Mouse (Mus musculus): ENCODE results near the gene Sult6b1.

The Sult6b1 gene

DNA sequence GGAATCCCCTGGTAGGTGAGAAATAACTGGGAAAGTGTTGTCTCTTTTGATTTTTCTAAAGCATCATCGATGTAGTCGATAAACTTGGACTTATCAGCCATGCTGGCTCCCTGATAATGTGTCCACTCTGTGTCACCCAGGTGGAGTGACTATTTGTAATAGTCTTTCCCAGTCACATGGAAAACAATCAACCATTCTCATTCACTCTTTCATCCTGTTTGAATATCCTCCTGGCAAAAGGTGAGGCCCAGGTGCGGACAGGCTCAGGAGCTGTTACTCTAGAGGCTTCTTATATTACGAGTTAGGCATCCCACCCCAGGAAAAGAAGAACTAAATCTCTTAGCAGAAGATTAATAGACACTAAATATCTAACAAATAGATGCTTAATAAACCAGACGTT is at the start of gene Sult6b1:
Sult6b1 (minus strand) TSS at position 101 of the 400 bp plus-strand sequence.
- no peak for DNase-seq

DNA sequence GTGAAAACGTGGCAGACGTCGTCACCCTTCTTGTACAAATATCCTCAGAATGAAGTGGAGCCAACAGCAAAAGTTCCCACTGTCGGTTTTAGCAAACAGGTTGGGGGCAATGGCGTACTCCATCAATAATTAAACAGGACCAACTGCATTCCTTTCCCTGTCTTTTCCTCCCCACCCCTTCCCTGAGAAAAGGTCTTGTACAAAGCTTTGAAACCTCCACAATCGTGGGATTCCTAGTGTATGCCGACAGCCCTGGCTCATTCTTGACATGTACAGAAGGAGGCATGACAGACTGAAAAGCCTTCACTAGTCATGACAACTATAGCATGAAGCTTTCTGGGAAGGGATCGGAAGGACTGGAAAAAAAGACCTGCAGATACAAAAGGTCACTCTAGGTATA is 46.4 kb upstream of the Sult6b1 start:
- DNase-seq = peak; percentile 16

DNA sequence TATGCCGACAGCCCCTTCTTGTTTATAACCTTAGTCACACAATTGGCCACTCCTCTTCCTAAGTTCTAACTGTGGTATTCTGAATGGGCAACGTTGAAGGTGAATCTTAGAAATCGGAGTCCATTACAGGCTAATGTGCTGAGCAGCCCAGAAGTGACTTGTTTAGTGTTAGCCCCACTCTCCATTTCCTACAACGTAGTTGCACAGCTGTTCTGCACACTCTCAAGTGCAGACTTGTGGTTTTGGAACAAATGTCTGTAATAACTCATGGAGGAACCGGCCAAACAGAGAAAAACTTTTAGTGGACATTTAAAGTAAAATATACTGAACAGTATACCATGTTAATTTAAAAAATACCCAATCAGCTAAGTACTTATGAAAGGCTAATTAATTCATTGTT is 45.3 kb upstream of the Sult6b1 start:
- DNase-seq = no peak

DNA sequence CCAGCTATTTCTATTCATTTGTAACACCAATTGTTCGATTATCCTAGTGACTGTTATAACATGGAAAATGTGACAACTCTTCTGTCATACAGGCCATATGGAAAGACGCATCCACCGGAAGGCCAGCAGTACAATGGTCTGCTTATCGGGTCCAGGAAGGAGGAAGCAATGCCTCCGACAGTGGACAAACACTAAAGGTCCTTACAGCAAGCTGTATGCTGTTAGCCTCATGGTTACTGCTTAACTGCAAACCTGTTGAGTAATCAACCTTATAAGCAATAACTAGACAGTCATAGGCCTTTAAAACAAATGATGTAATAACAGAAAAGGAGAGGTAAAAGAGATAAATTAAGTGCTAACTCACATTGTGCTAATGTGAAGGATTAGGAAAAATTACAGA is 44.4 kb upstream of the Sult6b1 start:
- no peak for DNase-seq

DNA sequence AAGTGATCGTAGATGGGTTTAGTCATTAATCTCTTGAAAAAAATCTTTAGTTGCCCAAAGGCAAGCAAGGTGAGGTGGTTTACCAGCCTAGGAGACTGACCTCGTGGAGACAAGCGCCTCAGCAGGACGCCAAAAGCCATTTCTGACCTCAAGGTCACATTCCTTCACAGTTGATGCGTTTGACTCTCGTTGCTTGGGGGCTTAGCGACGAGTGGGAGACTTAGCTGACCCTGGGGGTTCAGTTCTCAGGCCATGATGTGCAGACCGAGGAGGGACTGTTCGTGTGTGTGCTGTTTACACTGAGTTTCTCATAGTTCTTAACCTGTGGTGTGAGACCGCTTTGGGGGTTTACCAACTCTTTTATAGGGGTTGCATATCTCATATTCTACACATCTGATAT is 35.8 kb upstream of the Sult6b1 start:
- no peak for DNase-seq

DNA sequence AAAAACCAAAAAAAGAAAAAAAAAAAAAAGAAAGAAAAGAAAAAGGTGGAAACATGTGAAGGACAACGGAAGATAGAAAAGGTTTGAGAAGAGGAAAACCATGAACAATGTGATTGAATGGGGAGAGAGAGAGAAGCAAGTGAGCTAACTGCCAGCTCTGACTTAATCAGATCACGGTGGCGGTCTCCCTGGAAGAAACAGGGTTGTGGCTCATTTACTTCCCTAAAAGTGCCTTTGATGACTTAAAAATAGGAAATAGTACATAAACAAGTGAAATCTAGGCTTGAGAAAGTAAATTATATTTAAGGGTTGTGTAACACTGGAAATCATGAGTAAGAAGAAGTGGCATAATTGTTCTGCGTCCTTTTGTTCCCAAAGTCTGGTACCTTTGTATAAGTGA is 32.1 kb upstream of the Sult6b1 start:
- DNase-seq = peak; percentile 37

DNA sequence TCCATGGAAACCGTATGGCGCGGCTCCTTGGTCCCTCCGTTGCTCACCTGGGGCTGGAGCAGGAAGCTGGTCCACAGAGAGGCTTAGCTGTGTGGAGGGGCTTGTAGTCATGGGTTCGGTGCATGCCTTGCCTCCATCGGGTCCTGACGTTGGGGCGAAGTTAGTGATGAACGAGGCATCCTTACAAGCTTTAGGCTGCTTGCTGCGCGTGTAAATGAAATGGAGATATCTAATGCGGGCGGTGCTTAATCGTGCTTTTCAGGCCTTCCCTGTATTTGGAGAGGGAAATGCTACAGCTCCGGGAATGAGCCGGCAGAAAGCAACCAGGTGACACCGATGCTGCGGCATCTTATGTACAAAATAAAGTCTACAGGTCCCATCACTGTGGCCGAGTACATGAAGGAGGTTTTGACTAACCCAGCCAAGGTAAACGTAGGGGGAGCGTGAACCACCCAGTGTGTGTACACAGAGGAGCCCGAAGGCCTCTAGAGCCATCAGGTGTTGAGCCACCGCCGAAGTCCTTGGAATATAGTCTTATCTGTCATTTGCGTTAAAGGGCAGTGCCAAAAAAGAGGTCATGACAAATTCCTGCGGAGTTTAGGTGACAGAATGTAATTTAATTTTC is 30.5 kb upstream of the Sult6b1 start:
- no peak for DNase-seq

DNA sequence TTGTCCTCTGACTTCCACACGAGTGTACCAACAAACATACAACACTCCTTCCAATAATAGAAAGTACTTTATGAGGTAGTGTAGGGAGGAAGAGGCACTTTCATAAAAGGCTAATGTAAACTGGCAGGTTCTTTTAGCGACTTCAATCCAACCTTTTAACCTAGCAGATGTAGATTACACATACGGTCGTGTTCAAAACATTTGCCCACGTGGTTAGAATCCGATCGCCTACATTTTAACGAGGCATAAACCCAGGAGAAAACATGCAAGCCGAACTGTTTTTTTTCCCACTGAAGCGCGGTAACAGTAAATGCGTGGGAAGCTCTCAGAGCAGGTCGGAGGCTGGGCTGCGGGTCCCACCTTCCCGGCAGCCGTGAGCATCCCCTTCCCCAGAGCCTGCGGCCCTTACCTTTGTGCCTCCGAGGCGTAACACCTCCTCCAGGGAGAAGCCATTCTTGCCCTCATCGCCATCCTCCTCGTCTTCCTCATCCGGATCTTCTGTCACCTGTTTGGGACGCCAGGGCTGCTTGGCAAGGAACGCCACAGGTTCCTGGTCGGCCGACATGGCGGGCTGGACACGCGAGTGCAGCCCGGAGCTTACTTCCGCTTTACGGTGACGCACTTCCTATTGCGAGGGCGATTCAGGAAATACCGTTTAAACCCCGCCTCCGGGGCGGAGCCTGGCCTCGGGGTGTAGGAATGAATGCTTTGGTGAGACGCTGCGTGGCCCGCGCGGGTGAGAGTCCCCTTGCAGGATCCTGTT is 29.9 kb upstream of the Sult6b1 start, which contains the start of the genes Cebpz and Ndufaf7:
Cebpz (minus strand) TSS at position 601 of the 763 bp plus-strand sequence.
Ndufaf7 (plus strand) TSS at position 671 of the 763 bp plus-strand sequence.
- DNase-seq = peak; percentile 99

DNA sequence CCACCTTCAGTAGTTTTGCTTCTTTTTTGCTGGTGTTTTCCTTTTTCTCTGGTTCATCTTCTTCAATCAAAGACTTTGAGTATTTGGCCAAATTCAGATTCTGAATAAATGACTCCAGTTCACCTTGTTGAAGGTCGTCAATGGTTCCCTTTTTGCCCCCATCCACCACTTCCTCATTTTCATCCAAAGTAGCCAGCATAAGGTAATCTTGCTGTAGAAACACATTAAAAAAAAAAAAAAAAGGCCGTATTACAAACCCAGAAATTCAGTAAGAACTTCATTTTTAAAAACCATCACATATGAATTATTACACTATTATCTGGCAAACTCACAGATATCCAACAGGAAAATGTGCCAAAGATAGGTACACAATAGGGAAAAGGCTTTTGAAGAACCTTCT is 29.1 kb upstream of the Sult6b1 start:
- no peak for DNase-seq

DNA sequence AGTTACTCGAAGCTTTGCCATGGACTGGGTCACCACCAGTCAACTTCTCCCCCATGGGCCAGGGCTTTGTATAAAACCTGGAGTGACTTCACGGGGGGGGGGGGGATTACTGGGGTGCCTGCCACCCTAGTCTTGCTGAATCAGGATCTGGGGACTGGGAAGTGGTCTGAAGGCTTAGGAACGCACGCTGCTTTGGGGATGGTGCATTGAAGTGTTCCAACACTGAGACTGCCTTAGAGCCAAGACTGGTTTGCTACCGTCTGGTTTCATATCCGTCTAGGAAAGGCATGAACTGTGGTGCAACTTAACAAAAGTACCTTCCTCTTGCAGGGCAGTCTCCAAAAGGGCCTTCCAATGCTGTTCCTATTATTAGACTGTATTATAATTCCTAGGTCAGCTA is 10.9 kb upstream of the Sult6b1 start:
- no peak for DNase-seq

DNA sequence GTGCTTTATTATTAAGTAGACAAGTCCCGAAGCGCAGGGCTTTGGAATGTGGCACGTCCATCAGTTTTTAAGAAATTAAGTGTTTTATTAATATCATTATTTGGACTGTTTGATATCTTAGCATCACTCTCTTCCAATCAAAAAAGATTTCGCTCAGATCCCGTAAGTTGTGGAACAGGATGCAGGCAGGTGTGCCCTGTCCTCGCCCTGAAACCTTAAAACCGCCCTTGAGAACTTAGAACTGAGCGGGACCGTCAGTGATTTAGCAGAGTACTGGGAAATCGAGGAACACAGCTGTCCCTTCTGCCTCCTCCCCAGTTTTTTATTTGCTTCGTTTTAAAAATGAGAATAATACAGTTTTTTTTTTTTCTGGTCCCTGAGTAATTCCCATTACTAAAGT is 10.1 kb upstream of the Sult6b1 start:
- no peak for DNase-seq

DNA sequence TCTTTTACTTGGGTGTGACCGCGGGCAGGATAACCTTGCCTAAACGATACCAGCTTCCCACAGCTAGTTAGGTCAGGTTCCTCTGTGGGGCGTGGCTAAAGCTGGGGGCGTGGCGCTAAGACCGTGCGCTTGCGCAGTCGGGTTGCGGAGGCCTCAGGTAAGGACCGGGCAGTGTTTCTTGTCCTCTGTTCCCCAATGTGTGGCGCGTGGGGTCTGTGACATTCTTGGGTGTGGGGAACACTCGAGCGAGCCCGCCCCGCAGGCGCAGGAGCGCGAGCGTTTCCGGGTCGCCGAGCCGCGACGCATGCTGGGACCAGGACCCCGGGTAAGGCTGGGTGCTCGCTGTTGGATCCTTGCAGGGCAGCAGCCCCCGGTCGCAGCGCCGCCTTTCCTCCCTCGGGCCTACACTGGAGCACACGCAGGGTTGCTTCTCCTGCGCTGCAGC is 9.6 kb upstream of the Sult6b1 start, which contains the start of gene Cebpzos:
Cebpzos (plus strand) TSS at position 132 of the 445 bp plus-strand sequence.
- DNase-seq = peak; percentile 92

DNA sequence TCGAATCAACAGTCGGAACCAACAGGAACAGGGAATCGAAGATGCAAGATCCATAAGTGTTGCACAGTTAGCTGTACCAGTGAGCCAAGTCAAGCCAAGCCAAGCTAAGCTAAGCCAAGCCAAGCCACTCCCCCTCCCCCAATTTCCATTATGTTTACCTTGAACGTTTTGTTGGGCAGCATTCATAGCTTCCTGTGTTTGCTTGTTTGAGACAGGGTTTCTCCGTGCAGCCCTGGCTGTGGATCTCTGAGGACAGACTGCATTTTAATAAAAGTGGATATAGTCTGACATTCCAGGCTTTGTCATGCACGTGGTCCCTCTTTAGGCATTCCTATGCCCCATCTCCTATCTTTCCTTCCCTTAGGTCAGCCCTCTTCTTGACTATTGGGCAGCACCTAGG is 9.0 kb upstream of the Sult6b1 start:
- DNase-seq = no peak

DNA sequence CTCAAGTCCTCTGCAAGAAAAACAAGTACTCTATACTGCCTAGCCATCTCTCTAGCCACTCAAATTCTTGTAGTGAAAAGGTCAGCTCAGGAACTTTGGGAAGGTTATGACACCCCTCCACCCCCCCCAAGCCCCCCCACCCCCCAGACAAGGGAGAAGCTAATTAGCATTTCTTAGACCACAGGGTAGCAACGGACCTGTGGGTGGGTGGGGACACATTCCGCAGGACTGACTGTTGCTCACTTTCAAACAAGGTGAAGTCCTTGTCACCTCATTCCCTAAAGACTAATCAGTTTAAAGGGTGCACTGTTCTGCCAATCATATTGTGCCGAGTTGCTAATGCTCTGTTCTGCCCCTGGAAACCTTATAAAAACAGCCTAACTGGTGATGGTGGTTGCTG is 7.1 kb upstream of the Sult6b1 start:
- DNase-seq = no peak

DNA sequence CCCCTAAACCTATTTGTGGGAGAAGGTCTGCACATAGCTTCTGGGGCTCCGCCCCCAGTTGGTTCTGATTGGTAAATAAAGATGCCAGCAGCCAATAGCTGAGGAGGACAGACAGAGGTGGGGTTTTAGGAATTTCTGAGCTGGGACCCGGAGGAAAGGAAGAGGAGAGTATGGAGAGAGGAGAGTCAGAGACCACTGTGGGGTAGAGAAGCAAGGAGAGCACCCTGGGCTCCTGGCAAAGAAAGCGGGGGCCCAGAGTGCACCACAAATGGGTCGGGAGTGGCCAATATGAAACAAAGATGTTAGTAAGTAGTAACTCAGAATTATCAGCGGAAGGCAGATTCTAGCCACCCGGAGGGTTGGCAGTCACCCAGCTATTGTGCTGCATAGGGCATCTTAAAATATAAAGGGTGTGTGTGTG is 6.1 kb upstream of the Sult6b1 start:
- DNase-seq = peak; percentile 17

DNA sequence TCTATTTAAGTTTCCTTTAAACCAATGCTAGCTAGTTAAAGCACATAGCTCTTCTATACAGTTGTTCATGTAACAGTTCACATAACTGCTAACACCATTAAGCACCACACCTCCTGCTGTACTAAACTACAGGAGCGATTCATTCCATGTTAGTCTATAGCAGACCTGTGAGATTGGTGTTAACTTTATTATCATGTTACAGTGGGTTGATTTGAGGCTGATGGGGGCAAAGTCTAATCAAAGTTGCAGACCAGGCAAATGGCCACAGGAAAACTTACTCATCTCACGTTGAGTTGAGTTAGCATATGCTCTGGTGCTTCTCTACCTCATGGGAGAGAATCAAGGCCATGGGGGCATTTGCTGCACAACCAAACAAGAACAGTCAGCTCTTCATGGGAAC is 2.6 kb upstream of the Sult6b1 start:
- DNase-seq = no peak

DNA sequence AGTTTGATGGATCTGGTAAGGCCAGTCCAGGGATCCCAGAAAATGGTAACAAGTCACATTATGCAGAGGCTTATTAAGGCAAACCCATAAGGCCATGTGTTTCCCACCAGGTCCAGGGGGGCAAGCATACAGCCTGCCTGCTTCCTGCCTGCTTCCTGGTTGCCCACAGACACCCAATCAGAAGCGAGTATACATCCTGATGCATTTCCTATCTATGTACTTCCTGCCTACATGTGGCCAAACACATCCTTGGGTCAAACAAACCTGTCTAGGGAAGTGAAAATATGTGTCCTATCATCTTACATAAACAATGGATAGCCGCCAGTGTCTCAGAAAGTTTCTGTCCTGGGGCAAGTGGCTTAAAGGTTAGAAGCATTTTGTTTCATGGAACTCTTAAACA is 3.6 kb downstream of the Sult6b1 start:
- no peak for DNase-seq

DNA sequence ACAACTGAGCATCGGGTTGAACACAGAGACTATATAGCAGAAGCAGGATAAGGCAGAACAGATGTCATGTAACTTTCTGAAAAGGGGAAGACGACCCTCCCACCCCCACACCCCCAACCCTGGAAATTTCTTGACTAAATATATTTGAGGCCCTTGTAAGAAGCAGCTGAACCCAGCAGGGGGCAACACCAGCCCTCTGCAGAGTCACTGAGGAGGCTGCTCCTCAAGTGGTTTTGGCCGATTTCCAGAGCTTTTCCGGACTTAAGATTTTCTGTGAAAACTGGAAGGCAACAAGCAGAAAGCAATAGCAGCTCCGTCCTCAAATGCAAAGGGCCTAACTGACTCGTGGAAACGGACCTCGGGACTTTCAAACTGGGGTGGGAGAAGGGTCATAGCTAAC is 11.4 kb downstream of the Sult6b1 start:
- peak; percentile 75 for DNase-seq

DNA sequence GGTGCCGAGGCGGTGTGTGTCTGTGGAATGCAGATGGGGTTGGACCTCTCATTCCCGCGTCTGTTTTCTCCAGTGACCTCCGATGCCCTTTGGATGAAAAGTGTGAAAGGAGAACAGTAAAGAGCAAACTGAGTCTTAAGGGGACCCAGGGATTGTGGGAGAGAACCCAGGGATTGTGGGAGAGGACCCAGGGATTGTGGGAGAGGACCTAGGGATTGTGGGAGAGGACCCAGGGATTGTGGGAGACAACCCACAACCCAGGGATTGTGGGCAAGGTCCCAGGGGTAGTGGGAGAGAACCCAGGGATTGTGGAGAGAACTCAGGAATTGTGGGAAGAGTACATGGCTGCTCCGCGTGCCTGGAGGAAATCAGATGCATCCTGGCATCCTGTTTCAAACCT is 11.8 kb downstream of the Sult6b1 start:
- DNase-seq = no peak

DNA sequence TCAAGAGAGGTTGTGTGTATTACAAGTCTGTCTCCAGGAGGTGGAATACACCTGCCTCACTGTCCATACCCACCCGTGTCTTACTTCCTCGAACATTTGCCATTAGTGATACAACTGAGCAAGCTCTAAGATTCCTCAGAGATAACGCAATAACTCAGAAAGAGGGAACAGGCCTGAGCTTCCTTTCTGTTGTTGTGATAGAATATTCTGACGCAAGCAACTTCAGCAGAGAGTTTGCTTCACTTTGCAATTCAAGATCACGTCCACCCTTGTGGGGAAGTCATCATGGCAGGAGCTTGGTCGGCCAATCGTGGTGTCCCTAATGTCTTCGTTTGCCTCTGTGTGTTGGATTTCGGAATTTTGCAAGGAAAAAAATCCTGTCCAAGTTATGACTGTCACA is 15.8 kb downstream of the Sult6b1 start:
- DNase-seq = peak; percentile 13

DNA sequence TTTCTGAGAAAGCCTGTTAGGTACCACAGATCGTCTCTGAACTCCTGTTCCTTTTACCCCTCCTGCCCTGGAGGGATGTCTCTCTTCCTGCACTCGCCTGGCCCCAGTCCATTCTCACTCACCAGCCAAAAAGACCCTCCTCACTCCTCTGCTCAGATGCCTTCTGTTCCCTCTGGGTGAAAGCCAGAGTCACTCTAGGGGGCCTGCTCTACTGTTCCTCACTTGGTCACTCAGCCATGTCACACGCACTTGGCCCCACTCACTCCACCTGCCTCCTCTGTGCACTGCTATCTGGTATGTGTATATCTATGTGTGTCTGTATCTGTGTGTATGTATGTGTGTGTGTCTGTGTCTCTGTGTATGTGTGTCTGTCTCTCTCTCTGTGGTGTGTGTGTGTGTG is 17.6 kb downstream of the Sult6b1 start:
- DNase-seq = no peak

DNA sequence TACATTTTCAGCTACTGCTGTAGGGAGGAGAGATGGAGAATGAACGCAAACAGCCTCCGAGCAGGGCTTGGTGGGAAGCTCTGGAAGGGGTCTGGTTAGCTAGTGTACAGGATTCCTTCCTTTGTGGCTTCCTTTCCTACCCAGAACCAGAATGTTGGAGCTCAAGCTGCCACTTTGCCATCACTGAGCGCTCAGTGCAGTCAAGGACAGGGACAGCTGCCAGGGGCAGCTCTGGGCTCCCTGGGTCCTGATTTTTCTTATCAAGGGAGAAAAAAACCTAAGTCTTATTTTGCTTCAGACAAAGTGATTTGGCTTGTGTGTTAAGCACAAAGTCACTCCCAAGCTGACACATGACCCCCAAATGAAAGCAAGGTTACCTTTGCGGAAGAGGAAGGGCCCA is 18.2 kb downstream of the Sult6b1 start:
- DNase-seq = no peak

DNA sequence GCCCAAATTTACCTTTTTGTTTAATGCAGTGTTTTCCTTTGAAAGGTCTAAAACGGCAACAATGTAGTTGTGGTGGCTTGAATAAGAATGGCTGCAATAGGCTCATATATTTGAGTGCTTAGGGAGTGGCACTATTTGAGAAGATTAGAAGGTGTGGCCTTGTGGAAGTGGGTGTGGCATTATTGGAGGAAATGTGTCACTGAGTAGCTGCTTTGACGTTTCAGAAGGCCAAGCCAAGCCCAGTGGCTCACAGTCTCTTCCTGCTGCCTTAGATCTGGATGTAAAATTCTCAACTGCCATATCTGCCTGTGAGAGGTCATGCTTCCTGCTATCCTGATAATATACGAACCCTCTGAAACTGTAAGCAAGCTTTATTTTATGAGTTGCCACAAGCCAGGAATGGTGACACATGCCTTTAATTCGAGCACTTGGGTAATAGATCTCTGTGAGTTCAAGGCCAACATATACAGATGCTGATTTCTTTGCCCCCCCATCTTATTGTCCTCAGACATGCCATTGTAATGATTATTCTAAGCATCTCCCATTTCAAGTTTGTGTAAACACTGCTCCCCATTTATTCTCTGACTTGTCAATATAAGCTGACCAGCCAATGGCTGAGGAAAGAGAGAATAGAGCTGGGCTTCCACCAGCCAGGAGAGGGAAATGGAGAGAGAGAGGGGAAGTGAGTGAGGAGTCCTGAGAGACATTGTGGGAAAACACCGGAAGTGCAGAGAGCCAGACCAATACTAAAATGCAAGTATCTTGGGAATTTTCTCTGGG is 21.3 kb downstream of the Sult6b1 start:
- DNase-seq = no peak

DNA sequence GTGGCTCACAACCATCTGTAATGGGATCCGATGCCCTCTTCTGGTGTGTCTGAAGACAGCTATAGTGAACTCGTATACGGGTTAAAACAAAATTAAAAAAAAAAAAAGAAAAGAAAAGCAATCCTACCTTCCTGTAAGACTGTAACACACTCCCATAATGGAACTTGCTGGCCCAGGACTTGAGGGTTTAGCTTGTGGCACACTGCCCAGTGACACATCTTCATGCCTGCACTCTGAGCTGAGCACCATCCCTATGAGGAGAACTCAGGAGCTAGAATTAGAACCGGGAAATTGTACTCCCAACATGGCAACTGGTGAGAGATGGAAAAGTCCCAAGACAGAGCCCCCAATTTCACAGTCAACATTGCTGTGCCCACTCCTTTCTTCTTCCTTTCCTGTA is 23.5 kb downstream of the Sult6b1 start:
- no peak for DNase-seq
